Mouse (Mus musculus): ENCODE data around the gene Magi1.

The Magi1 gene

GRCm38 (mm10) chr6:93733800-93734199, 549.9 kb downstream of the Magi1 start:
- DNase-seq (ENCODE audit: low read depth, low spot score) = no peak

GRCm38 (mm10) chr6:93729702-93730101, 554.0 kb downstream of the Magi1 start:
- DNase-seq (ENCODE audit: low read depth, low spot score) = no peak

GRCm38 (mm10) chr6:93728791-93729190, 554.9 kb downstream of the Magi1 start:
- no peak for DNase-seq (ENCODE audit: low read depth, low spot score)

GRCm38 (mm10) chr6:93727630-93728178, 556.0 kb downstream of the Magi1 start:
- DNase-seq (ENCODE audit: low read depth, low spot score) = no peak

- no peak for DNase-seq (ENCODE audit: low read depth, low spot score)
Observed at GRCm38 (mm10) chr6:93726829-93727455, 556.8 kb downstream of the Magi1 start.

- no peak for DNase-seq (ENCODE audit: low read depth, low spot score)
Observed at GRCm38 (mm10) chr6:93726121-93726520, 557.6 kb downstream of the Magi1 start.

GRCm38 (mm10) chr6:93724749-93725148, 559.0 kb downstream of the Magi1 start:
- no peak for DNase-seq (ENCODE audit: low read depth, low spot score)

- no peak for DNase-seq (ENCODE audit: low read depth, low spot score)
Observed at GRCm38 (mm10) chr6:93723226-93723625, 560.5 kb downstream of the Magi1 start.

- DNase-seq (ENCODE audit: low read depth, low spot score) = no peak
Observed at GRCm38 (mm10) chr6:93719532-93719931, 564.2 kb downstream of the Magi1 start.

GRCm38 (mm10) chr6:93718385-93718784, 565.3 kb downstream of the Magi1 start:
- DNase-seq (ENCODE audit: low read depth, low spot score) = no peak

- DNase-seq (ENCODE audit: low read depth, low spot score) = no peak
Observed at GRCm38 (mm10) chr6:93717826-93718375, 565.8 kb downstream of the Magi1 start.

GRCm38 (mm10) chr6:93716686-93717625, 566.8 kb downstream of the Magi1 start:
- no peak for DNase-seq (ENCODE audit: low read depth, low spot score)

- no peak for DNase-seq (ENCODE audit: low read depth, low spot score)
Observed at GRCm38 (mm10) chr6:93715181-93716180, 568.2 kb downstream of the Magi1 start.

GRCm38 (mm10) chr6:93704350-93704749, 579.4 kb downstream of the Magi1 start:
- DNase-seq (ENCODE audit: low read depth, low spot score) = no peak

- no peak for DNase-seq (ENCODE audit: low read depth, low spot score)
Observed at GRCm38 (mm10) chr6:93699436-93699835, 584.3 kb downstream of the Magi1 start.

GRCm38 (mm10) chr6:93697956-93698355, 585.8 kb downstream of the Magi1 start:
- DNase-seq (ENCODE audit: low read depth, low spot score) = no peak

GRCm38 (mm10) chr6:93678766-93679165, 605.0 kb downstream of the Magi1 start:
- no peak for DNase-seq (ENCODE audit: low read depth, low spot score)

GRCm38 (mm10) chr6:93666731-93667130, 617.0 kb downstream of the Magi1 start:
- no peak for DNase-seq (ENCODE audit: low read depth, low spot score)

GRCm38 (mm10) chr6:93665056-93665805, 618.5 kb downstream of the Magi1 start:
- DNase-seq (ENCODE audit: low read depth, low spot score) = no peak

GRCm38 (mm10) chr6:93661139-93661538, 622.6 kb downstream of the Magi1 start:
- DNase-seq (ENCODE audit: low read depth, low spot score) = no peak

Measured in c-Kit-negative CD71-positive TER-119-positive erythroid progenitor cells, embryonic 14.5 days (primary cell).